Mouse (Mus musculus) ES-Bruce4 (cell line): ENCODE measurements around the gene Mrpl33.

ENCODE experiments used
- EP300 ChIP-seq: IDR thresholded peaks from 2 replicates; pipeline ENCODE4 v1.6.1; 2011; ENCODE audit warnings: low read depth, low read length; ENCODE audit not compliant: insufficient read depth
- POLR2A ChIP-seq: IDR thresholded peaks from one replicate; pipeline ENCODE4 v1.8.1; 2011; ENCODE audit warnings: low read length; ENCODE audit not compliant: insufficient read depth

DNA sequence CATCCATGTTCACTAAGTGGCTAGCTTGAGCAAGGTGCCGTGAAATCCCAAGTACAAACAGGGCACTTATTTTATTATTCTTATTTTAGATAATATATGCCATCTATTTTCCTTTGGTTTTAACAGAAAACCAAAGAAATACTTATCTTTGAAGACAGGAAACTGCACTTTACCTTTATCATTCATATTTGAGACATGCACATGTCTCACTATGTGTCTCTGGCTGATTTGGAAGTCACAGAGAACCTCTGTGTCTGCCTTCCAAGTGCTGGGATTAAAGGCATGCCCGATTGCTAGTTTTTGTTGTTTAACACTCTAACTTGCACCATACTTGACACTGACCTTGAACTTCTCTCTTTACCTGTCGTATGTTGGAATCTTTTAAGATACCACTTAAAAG, 91.2 kb downstream of the Mrpl33 start:
- TF ChIP-seq EP300 (no peak), POLR2A (no peak)
